Mouse (Mus musculus): ENCODE results near the gene Cox6a1. TPM values are rescaled to one million over a fixed set of nuclear protein-coding genes. Genes with fewer than 3 reads are reported as not detected.

Gene Cox6a1
- polyA plus RNA-seq, 1 experiment from 2014 or later, result 734 TPM

DNA sequence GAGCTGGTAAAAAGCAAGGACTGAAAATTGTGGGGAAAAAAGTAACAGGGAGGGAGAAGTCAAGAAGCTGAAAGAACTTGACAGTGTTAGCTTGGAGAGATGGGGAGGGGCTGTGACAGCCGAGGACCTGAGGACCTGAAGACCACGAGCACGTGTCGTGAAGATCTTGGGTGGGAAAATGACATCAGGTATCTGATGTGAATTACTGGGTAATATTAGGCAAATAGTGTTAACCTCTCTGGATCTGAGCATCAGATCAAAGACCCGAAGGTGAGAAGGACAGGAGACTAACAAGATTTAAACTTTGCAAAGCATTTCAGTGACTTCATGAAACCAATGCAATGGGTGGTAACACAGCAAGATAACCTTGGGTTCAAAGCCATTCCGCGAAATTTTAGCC, 8.8 kb downstream of the Cox6a1 start:
- no peak for ATAC-seq (ENCODE audit: insufficient number of reproducible peaks, low FRiP score, low TSS enrichment, low read depth)
- H3K27me3 ChIP-seq (ENCODE audit: control insufficient read depth, insufficient read depth, low read length), result no peaks in the 10 kb centered on the region
- peak overlapping the region; percentile 83 for H3K4me3 ChIP-seq (ENCODE audit: low read depth, low read length)
- 28% methylated on average over 7 of the region's 7 CpGs for whole genome bisulfite sequencing
- no peaks in the 10 kb centered on the region for H3K9me3 ChIP-seq (ENCODE audit: control insufficient read depth, low read length)
- DNase-seq (ENCODE audit: low spot score), result no peak
- H3K4me1 ChIP-seq (ENCODE audit: control insufficient read depth, insufficient read depth, low read length), result peaks cover 7% of the 10 kb centered on the region; the same call in 1 of the 2 replicates
- H3K4me2 ChIP-seq (ENCODE audit: low read depth, severe bottlenecking), result peak overlapping the region; percentile 72
- H3K36me3 ChIP-seq (ENCODE audit: control insufficient read depth, insufficient read depth, low read length), result peaks cover 13% of the 10 kb centered on the region; the same call in 1 of the 2 replicates
- no peak overlapping the region for H3K9ac ChIP-seq (ENCODE audit: low read length)
- H3K27ac ChIP-seq (replicated peaks; ENCODE audit: low read depth, low read length), result no peak overlapping the region

DNA sequence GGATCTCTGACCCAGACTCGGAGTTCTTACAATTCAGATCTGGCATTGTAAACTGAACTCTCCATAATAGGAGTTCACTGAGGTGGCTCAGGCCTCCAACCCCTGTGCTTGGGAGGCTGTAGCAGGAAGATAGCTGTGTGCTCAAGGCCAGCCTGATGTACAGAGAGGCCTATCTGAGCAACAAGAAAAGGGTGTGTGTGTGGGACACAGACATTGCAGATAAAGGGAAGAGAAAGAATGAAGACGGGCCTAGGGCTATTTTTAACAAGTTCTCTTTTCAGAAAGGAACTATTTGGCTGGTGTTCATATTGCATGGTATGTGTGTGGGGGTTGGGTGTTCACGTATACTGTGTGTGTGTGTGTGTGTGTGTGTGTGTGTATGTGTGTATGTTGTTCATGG, 15.2 kb downstream of the Cox6a1 start:
- H3K4me1 ChIP-seq (ENCODE audit: control insufficient read depth, insufficient read depth, low read length), result peaks cover 6% of the 10 kb centered on the region

DNA sequence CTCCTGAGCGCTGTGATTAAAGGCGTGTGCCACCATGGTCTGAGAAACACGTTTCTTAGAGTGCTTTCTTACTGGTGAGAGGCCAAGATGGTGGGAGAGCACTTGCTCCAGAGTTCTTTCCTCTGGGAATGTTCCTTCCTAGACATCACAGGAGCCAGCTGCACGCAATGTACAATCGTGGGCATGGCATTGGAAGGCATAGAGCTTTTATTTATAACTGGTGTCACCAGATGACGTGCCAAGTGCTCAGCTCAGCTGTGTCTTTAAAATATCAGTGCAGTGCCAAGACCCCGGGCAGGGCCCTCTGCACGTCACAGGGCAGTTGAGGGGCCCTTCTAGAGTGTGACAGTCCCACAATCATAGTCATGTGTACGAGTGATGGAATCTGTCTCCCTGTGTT, 17.8 kb downstream of the Cox6a1 start:
- H3K36me3 ChIP-seq (ENCODE audit: control insufficient read depth, insufficient read depth, low read length), result peaks cover 24% of the 10 kb centered on the region
- DNase-seq (ENCODE audit: low spot score) (no peak), ATAC-seq (ENCODE audit: insufficient number of reproducible peaks, low FRiP score, low TSS enrichment, low read depth) (no peak)
- H3K4me3 ChIP-seq (ENCODE audit: low read depth, low read length), result no peak overlapping the region
- no peak overlapping the region for H3K4me2 ChIP-seq (ENCODE audit: low read depth, severe bottlenecking)
- H3K9ac ChIP-seq (ENCODE audit: low read length), result no peak overlapping the region
- H3K9me3 ChIP-seq (ENCODE audit: control insufficient read depth, low read length), result no peaks in the 10 kb centered on the region
- peaks cover 10% of the 10 kb centered on the region for H3K4me1 ChIP-seq (ENCODE audit: control insufficient read depth, insufficient read depth, low read length)
- H3K27ac ChIP-seq (replicated peaks; ENCODE audit: low read depth, low read length), result no peak overlapping the region
- H3K27me3 ChIP-seq (ENCODE audit: control insufficient read depth, insufficient read depth, low read length), result no peaks in the 10 kb centered on the region
- 94% methylated on average over 9 of the region's 9 CpGs for WGBS

More for the DNA sequence above, 15.2 kb downstream of the Cox6a1 start:
- ATAC-seq (ENCODE audit: insufficient number of reproducible peaks, low FRiP score, low TSS enrichment, low read depth) (no peak), DNase-seq (ENCODE audit: low spot score) (no peak)
- H3K36me3 ChIP-seq (ENCODE audit: control insufficient read depth, insufficient read depth, low read length), result peaks cover 24% of the 10 kb centered on the region
- no peak overlapping the region for H3K4me2 ChIP-seq (ENCODE audit: low read depth, severe bottlenecking)
- H3K27me3 ChIP-seq (ENCODE audit: control insufficient read depth, insufficient read depth, low read length), result no peaks in the 10 kb centered on the region
- no peak overlapping the region for H3K9ac ChIP-seq (ENCODE audit: low read length)
- no peak overlapping the region for H3K27ac ChIP-seq (replicated peaks; ENCODE audit: low read depth, low read length)
- no peaks in the 10 kb centered on the region for H3K9me3 ChIP-seq (ENCODE audit: control insufficient read depth, low read length)
- H3K4me3 ChIP-seq (ENCODE audit: low read depth, low read length), result no peak overlapping the region
- WGBS, result 86% methylated on average over 3 of the region's 3 CpGs

DNA sequence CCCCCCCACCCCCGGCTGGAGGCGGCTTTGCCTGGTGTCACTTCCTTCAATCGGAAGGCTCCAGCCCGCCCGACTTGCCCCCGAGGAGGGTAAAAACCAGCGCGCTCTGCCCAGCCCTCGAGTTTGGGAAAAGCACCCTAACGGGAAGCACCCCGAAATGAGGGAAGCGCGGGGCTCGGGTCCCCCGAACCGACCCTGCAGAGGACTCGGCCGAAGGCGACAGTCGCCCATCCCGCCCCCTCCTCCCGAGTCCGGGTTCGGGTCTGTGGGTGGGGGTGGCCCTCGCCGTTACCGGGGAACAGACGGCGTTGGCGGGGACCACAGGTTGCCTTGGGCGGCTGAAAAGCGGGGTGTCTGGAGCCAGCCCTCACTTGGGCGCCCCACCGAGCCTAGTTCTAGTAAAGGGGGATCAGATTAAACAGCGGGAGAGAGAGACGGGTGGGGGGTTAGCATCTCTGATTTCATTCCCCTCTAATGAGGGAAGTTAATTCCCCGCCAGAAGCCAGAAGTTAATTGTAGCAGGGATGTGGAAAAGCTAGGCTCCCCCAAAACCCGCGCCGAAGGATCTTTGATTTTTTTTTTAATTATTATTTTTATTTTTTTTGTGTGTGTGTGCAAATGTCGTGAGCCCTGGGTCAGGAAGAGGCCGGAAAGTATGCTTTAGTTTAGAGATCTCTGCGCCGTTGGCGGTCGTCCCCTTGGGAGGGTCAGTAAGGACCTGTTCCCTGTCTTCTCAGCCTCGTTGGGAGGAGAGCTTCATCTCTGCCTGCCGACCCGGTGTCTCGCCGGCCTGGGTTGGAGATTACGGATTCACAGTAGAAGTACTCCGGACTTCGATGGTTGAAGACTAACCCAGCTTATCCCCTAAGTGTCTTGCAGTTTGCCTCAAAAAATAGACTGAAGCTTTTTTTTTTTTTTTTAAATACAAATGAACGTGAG, 20.9 kb downstream of the Cox6a1 start:
- Histone ChIP-seq H3K4me2 (ENCODE audit: low read depth, severe bottlenecking) (peak overlapping the region; percentile 75), H3K27ac (replicated peaks; ENCODE audit: low read depth, low read length) (peak overlapping the region; percentile 81), H3K4me1 (ENCODE audit: control insufficient read depth, insufficient read depth, low read length) (peaks cover 10% of the 10 kb centered on the region), H3K9me3 (ENCODE audit: control insufficient read depth, low read length) (no peaks in the 10 kb centered on the region), H3K4me3 (ENCODE audit: low read depth, low read length) (peak overlapping the region; percentile 76), H3K27me3 (ENCODE audit: control insufficient read depth, insufficient read depth, low read length) (no peaks in the 10 kb centered on the region), H3K36me3 (ENCODE audit: control insufficient read depth, insufficient read depth, low read length) (peaks cover 8% of the 10 kb centered on the region; the same call in 1 of the 2 replicates), H3K9ac (ENCODE audit: low read length) (peak overlapping the region; percentile 94)
- DNase-seq (ENCODE audit: low spot score) (peak; percentile 45), ATAC-seq (ENCODE audit: insufficient number of reproducible peaks, low FRiP score, low TSS enrichment, low read depth) (no peak)
- WGBS, result 1% methylated on average over 52 of the region's 55 CpGs

DNA sequence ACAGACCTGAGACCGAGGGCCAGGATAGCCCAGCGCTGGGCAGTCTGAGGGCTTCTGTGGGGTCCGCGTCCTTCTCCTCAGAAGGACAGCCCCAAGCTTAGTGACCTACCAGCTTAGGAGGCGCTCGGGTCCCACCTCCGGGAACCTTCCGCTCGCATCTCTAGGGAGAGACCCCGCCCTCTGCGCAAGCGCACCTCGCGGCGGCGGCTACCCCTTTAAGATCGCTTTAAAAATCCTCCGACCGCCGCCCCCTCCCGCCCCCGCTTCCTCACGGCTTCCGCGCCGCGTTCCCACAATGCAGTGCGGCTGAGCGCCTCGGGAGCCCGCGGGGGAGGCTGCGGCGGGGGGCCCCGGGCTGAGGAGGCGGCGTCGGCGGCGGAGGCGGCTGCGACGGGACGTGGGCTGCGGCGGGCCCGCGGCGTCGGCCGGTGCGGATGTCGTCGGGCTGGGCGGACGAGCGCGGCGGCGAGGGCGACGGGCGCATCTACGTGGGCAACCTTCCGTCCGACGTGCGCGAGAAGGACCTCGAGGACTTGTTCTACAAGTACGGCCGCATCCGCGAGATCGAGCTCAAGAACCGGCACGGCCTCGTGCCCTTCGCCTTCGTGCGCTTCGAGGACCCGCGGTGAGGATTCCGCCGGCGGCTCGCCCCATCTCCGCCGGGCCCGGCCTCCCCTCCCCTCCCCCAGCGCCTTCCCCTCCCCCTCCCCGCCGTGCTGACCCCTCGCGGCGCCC, 21.7 kb downstream of the Cox6a1 start, which contains the start of gene Srsf9:
Gene Srsf9, plus strand, starts transcription at position 303 of the 735 bp plus-strand sequence.
- ATAC-seq (ENCODE audit: insufficient number of reproducible peaks, low FRiP score, low TSS enrichment, low read depth), result peak; percentile 85
- peak within 1 kb of the TSS; percentile 81 for H3K27ac ChIP-seq (replicated peaks; ENCODE audit: low read depth, low read length)
- no peaks in the 10 kb centered on the region for H3K9me3 ChIP-seq (ENCODE audit: control insufficient read depth, low read length)
- under 1% methylated on average over 79 of the region's 97 CpGs for WGBS
- peak within 1 kb of the TSS; percentile 76 for H3K4me3 ChIP-seq (ENCODE audit: low read depth, low read length)
- H3K4me1 ChIP-seq (ENCODE audit: control insufficient read depth, insufficient read depth, low read length), result peaks cover 10% of the 10 kb centered on the region
- DNase-seq (ENCODE audit: low spot score), result peak; percentile 96
- H3K9ac ChIP-seq (ENCODE audit: low read length), result peak within 1 kb of the TSS; percentile 94
- H3K36me3 ChIP-seq (ENCODE audit: control insufficient read depth, insufficient read depth, low read length), result peaks cover 6% of the 10 kb centered on the region; the same call in 1 of the 2 replicates
- no peaks in the 10 kb centered on the region for H3K27me3 ChIP-seq (ENCODE audit: control insufficient read depth, insufficient read depth, low read length)
- peak within 1 kb of the TSS; percentile 75 for H3K4me2 ChIP-seq (ENCODE audit: low read depth, severe bottlenecking)

DNA sequence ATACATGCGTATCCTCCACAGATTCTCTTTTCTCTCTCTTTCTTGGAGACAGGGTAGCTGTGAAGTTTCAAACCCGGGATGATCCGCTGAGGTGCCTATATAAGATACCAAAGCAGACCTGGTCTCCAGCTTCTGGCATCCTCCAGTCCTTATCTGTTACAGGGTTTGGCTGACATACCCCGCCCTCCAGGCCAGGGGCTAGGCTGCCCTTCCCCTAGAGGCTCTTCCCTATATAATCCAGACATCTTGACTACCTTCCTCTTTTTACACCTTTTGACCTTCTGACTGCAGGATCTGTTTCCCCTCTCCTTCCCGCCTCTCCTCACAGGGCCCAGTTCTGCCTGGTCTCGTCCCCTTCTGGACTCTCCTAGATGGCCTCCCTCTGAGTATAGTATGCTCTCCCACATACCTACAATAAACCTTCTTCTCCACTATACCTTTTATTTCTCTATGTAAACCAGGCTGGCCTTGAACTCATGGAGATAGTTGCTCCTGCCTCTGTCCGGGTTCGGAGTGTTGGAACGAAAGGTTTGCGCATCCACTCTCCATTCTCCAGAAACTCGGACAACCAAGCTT, 22.4 kb downstream of the Cox6a1 start:
- Histone ChIP-seq H3K36me3 (ENCODE audit: control insufficient read depth, insufficient read depth, low read length) (peaks cover 4% of the 10 kb centered on the region; the same call in 1 of the 2 replicates), H3K4me3 (ENCODE audit: low read depth, low read length) (peak overlapping the region; percentile 76), H3K4me1 (ENCODE audit: control insufficient read depth, insufficient read depth, low read length) (peaks cover 10% of the 10 kb centered on the region), H3K27me3 (ENCODE audit: control insufficient read depth, insufficient read depth, low read length) (no peaks in the 10 kb centered on the region), H3K9me3 (ENCODE audit: control insufficient read depth, low read length) (no peaks in the 10 kb centered on the region), H3K27ac (replicated peaks; ENCODE audit: low read depth, low read length) (peak overlapping the region; percentile 81), H3K4me2 (ENCODE audit: low read depth, severe bottlenecking) (peak overlapping the region; percentile 75), H3K9ac (ENCODE audit: low read length) (peak overlapping the region; percentile 94)
- WGBS, result 27% methylated on average over 11 of the region's 11 CpGs
- ATAC-seq (ENCODE audit: insufficient number of reproducible peaks, low FRiP score, low TSS enrichment, low read depth) (peak; percentile 65; the same call in 1 of the 2 replicates), DNase-seq (ENCODE audit: low spot score) (no peak)

DNA sequence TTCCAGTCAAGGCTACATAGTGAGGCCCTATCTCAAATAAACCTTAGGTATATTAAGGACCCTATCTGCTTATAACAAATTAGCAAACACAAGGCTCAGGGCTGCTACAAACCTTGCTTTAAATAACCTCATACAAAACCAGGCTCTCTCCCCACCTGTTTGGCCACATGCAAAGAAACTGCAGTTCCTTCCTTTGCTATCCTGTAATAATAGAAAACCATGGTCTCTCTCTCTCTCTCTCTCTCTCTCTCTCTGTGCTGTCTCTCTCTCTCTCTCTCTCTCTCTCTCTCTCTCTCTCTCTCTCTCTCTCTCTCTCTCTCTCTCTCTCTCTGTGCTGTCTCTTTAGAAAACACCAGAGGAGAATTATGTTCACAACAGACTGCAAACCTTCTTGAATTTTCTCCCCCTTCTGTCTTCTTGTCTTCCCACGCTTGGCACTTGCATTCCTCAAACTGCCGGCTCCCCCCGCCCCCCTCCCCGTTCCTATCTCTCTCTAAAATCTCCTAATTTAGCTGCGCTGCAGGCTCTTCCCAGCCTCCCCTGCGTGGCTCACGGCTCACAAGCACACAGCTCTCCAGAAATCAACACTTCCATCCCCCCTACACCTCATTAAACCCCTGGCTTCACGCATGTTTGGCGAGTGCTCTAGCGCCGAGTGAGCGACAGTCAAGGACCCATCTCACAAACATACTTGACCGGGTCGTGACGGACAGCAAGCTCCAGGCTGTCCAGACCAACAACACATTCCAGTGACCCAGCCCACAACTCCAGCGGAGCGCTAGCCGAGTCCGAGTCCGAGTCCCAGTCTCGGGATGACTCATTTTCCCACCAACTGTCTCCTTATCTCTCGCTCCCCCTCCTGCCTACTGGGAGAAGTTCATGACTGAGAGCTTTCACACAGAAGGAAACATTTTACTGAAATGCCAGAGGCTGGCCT, 29.5 kb downstream of the Cox6a1 start:
- under 1% methylated on average over 22 of the region's 22 CpGs for whole genome bisulfite sequencing
- Histone ChIP-seq H3K27me3 (ENCODE audit: control insufficient read depth, insufficient read depth, low read length) (no peaks in the 10 kb centered on the region), H3K27ac (replicated peaks; ENCODE audit: low read depth, low read length) (0 out of 2 replicates have a peak overlapping the region, but pooled peaks have one; percentile 30), H3K4me1 (ENCODE audit: control insufficient read depth, insufficient read depth, low read length) (peaks cover 30% of the 10 kb centered on the region), H3K9me3 (ENCODE audit: control insufficient read depth, low read length) (no peaks in the 10 kb centered on the region), H3K4me3 (ENCODE audit: low read depth, low read length) (peak overlapping the region; percentile 24), H3K4me2 (ENCODE audit: low read depth, severe bottlenecking) (peak overlapping the region; percentile 67), H3K9ac (ENCODE audit: low read length) (peak overlapping the region; percentile 17; the same call in 1 of the 2 replicates), H3K36me3 (ENCODE audit: control insufficient read depth, insufficient read depth, low read length) (no peaks in the 10 kb centered on the region)
- DNase-seq (ENCODE audit: low spot score) (peak; percentile 73), ATAC-seq (ENCODE audit: insufficient number of reproducible peaks, low FRiP score, low TSS enrichment, low read depth) (peak; percentile 40; the same call in 1 of the 2 replicates)
